7 mouse cellular contexts compared by ENCODE assay signal in the genomic region with DNA sequence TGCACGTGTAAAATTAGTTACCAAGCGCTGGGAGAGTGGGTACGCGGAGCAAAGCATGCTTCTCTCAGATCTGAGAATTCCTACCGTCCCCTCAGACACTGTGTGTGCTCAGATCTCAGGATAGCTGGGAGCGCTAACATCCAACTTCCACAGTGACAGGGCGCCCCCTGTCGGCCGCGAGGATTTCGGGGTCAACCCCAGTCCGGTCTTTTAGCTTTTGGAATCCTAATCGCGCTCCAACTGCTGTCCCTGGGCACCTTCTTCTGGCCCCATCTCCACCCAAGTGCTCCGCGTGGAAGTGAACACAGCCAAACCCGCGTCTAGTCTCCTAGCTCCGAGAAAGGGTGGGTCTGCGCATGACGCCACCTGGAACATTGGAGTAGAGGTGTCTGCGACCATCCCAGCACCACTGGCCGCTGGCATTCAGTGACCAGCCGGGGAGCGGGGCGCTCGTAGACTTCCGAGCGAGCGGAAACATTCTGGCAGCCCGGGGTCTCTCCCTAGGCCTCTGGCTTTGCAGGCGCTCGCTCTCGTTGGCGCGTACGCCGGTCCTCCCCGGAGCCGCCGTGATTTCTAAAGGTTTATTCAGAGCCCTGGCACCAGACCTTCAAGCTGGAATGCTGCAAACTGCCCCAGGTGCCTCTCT. TPM values are rescaled to one million over a fixed set of nuclear protein-coding genes. Genes with fewer than 3 reads are reported as not detected.
DNase-seq lines count a peak whose midpoint lies in the region; ATAC-seq and TF ChIP-seq lines count a peak whose summit lies in the region.

No protein-coding gene starts in this region.

- peak overlapping the region; percentile 28 for H3K4me2 ChIP-seq in embryonic facial prominence, embryonic 15.5 days (replicated peaks)
- H3K4me2 ChIP-seq in stomach, postnatal 0 days (replicated peaks; ENCODE audit: low read depth), result peak overlapping the region; percentile 62

- peaks cover 35% of the 10 kb centered on the region for H3K4me1 ChIP-seq in embryonic facial prominence, embryonic 15.5 days
- H3K4me1 ChIP-seq in stomach, postnatal 0 days (replicated peaks; ENCODE audit: control insufficient read depth, insufficient read depth), result peaks cover 2% of the 10 kb centered on the region; the same call in 1 of the 2 replicates

- ATAC-seq in embryonic facial prominence, embryonic 15.5 days (ENCODE audit: insufficient number of reproducible peaks, low FRiP score, low TSS enrichment, low read depth), result peak; percentile 6; the same call in 1 of the 2 replicates
- ATAC-seq in megakaryocyte-erythroid progenitor cell, adult 5-6 weeks (replicated peaks; ENCODE audit: low FRiP score, low TSS enrichment, poor library complexity, severe bottlenecking), result peak; percentile 67
- 0 out of 2 replicates have a peak, but pooled peaks have one; percentile 12 for ATAC-seq in stomach, postnatal 0 days (ENCODE audit: low FRiP score, low TSS enrichment)

- H3K9me3 ChIP-seq in embryonic facial prominence, embryonic 15.5 days (replicated peaks), result no peaks in the 10 kb centered on the region
- H3K9me3 ChIP-seq in stomach, postnatal 0 days (ENCODE audit: control insufficient read depth, low read length), result no peaks in the 10 kb centered on the region

- H3K27ac ChIP-seq in embryonic facial prominence, embryonic 15.5 days (replicated peaks), result no peak overlapping the region
- no peak overlapping the region for H3K27ac ChIP-seq in stomach, postnatal 0 days (replicated peaks)

- H3K36me3 ChIP-seq in embryonic facial prominence, embryonic 15.5 days, result no peaks in the 10 kb centered on the region
- H3K36me3 ChIP-seq in stomach, postnatal 0 days (ENCODE audit: control insufficient read depth, insufficient read depth, low read length), result no peaks in the 10 kb centered on the region

- peak; percentile 82 for DNase-seq in ES-CJ7 (ENCODE audit: low read depth, low spot score)
- DNase-seq in adrenal gland, adult 8-10 months, result peak; percentile 52
- DNase-seq in heart, postnatal 36 days, result peak; percentile 53 to 78
- DNase-seq in left cerebral cortex, postnatal 4 days, result peak; percentile 88
- DNase-seq in stomach, postnatal 0 days (ENCODE audit: low spot score), result peak; percentile 87

- intact Hi-C loops in heart, postnatal 36 days (cut with DNase I), result loop anchor here (2.0 kb wide), 2 partner anchors 202 to 240 kb away; no protein-coding TSS in a partner anchor
- intact Hi-C loops in left cerebral cortex, postnatal 4 days (cut with DNase I), result loop anchor here (10.0 kb wide), 2 partner anchors 244 to 1214 kb away; no protein-coding TSS in a partner anchor

- TF ChIP-seq CTCF in stomach, postnatal 0 days (IDR thresholded peaks at IDR 0.05; ENCODE audit: low read depth), result peak; percentile 79

- peaks cover 99% of the 10 kb centered on the region for H3K27me3 ChIP-seq in embryonic facial prominence, embryonic 15.5 days
- peaks cover 9% of the 10 kb centered on the region for H3K27me3 ChIP-seq in stomach, postnatal 0 days (ENCODE audit: control insufficient read depth, insufficient read depth, low read length)

- H3K9ac ChIP-seq in embryonic facial prominence, embryonic 15.5 days, result no peak overlapping the region
- H3K9ac ChIP-seq in stomach, postnatal 0 days (ENCODE audit: low read length), result peak overlapping the region; percentile 35; the same call in 1 of the 2 replicates

- WGBS in embryonic facial prominence, embryonic 15.5 days, result under 1% methylated on average over 41 of the region's 41 CpGs
- WGBS in stomach, postnatal 0 days, result under 1% methylated on average over 41 of the region's 41 CpGs

- peak overlapping the region; percentile 23 for H3K4me3 ChIP-seq in embryonic facial prominence, embryonic 15.5 days (replicated peaks)
- H3K4me3 ChIP-seq in stomach, postnatal 0 days (ENCODE audit: low read depth, low read length), result peak overlapping the region; percentile 37

- no peak for TF ChIP-seq EP300 in stomach, postnatal 0 days (optimal IDR thresholded peaks at IDR 0.05)

RNA-seq across cellular contexts. Expression of a gene that starts 1.8 kb away (rescaled TPM):
- not detected for total RNA-seq in adrenal gland, adult 8-10 months (2022)
- polyA plus RNA-seq in embryonic facial prominence, embryonic 15.5 days (2015; fragmentation: Nextera tagmentation; extraction: Ambion mirVana), result 0.42 and 0.49 TPM in 2 replicates
- not detected for total RNA-seq in heart, postnatal 36 days (2021)
- total RNA-seq in left cerebral cortex, postnatal 4 days (2021), result not detected
- total RNA-seq in megakaryocyte-erythroid progenitor cell, adult 5-6 weeks (2014; fragmentation: Nextera tagmentation), result not detected in 2 replicates
- not detected in 2 replicates for total RNA-seq in megakaryocyte-erythroid progenitor cell, adult 5-6 weeks (2017)
- polyA plus RNA-seq in stomach, postnatal 0 days (2015; fragmentation: Nextera tagmentation; extraction: Ambion mirVana), result 11.6 and 12.1 TPM in 2 replicates

Comparison
In these comparisons a context has a peak if more than half of its experiments do, and no peak if none do; other contexts are left out.
1. ATAC-seq: peak in every context shown above with its lines; median percentile 67 in megakaryocyte-erythroid progenitor cell, adult 5-6 weeks; 12 in stomach, postnatal 0 days; 6 in embryonic facial prominence, embryonic 15.5 days.